Mouse (Mus musculus) thymus, adult 2 months (tissue): ENCODE measurements around the gene Chac1.

Experiments
- CTCF ChIP-seq: fragments of 200-500 bp; IDR thresholded peaks from 2 replicates; pipeline ENCODE4 v1.5.1; 2012; ENCODE audit warnings: mild to moderate bottlenecking, control low read depth, low read length, moderate library complexity, borderline replicate concordance; ENCODE audit not compliant: control insufficient read depth, poor library complexity, insufficient read depth; ENCODE audit errors: extremely low read depth
- POLR2A ChIP-seq: fragments of 200-500 bp; IDR thresholded peaks from 2 replicates; pipeline ENCODE4 v1.6.1; 2012; ENCODE audit warnings: mild to moderate bottlenecking, low read length, control low read depth, moderate library complexity; ENCODE audit not compliant: control insufficient read depth, poor library complexity, insufficient read depth; ENCODE audit errors: extremely low read depth

DNA sequence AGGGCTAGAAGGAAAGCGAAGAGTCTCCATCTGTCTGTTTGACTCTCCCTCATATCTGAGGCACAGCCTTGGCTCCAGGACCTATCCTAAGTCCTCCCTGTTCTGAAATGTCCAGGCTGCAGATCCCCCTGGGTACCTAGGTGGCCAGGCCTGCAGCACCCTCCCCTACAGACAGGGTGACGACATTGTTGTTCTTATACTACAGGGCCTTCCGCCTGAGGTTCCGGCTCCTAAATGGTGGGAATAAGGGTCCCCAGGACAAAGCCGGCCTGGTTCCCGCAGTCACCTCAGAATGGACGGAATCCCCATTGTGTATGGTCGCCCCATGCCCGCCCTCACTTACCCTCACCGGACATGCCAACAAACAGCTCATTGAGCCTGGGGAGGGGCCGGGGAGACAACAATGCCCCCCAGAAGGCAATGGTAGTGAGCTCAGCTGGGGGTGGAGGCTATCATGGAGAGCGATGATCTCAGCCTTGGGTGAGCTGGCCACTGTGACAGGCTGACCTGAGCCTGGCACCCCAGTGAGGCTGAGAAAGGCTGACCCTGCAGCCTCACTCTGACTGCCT, 36.2 kb upstream of the Chac1 start:
- no peak for TF ChIP-seq CTCF
- no peak for TF ChIP-seq POLR2A
